Mouse (Mus musculus): Measurements from ENCODE around the gene Gm49368.
"Not testable (repeated sequence)": the region's sequence is repeated elsewhere in the genome, so short reads cannot be mapped to it uniquely, and the experiment has no call there.

Gm49368 gene

DNA sequence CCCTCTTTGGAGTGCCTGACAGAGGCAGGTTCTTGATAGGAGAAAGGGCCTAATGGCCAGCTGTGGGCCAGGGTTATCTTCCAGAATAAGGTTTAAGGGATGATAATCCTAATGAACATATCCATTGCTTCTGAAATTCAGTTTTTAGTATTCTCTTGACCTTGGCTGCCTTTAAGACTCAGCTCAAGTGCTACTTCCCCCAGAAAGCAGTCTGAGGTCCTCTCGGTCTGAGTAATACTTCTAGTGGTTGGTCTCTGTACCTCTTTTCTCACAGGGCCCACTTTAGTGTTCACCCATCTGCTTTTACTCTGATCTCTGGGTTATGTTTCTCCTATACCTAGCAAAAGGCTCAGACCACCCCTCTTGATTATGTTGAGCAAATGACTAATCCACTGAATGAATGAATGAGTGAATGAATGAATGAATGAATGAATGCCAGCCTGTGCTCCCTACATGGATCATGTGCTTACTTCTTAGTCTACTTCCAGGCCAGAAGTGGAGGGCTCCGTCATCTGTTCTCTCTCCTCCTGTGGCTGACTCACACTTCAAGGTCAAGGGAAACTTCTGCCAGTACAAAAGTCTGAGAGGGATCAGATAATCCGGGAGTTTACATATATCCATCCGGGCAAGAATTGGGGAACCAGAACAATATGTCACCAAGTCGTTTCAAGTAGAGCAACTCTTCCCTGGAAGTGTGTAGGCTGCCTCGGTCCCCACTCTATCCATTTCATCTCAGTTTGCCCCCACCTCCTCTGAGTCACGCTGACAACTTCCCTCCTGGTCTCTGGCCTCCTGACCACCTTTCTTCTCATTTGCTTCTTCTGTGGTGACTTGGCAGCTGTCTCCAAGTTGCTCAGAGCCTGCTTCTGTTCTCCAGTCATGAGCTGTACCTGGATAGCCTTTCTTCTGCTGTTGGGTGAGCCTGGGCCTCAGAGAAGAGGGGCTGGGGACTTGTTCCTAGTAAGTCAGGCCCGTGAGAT lies 66.5 kb downstream of the Gm49368 start, which contains the start of gene Itgax:
Gene Itgax (plus strand): TSS at position 807 of the 980 bp plus-strand sequence.
- no peak for DNase-seq (ENCODE audit: low spot score in 2 of 2)

- no peak for DNase-seq (ENCODE audit: low spot score in 2 of 2)
Observed at GRCm38 (mm10) chr7:128132148-128132547, 69.7 kb downstream of the Gm49368 start.

- DNase-seq (ENCODE audit: low spot score in 2 of 2): no peak
Observed at GRCm38 (mm10) chr7:128133596-128133995, 71.1 kb downstream of the Gm49368 start.

GRCm38 (mm10) chr7:128136927-128137326 lies 74.4 kb downstream of the Gm49368 start:
- DNase-seq (ENCODE audit: low spot score in 2 of 2): no peak

DNA sequence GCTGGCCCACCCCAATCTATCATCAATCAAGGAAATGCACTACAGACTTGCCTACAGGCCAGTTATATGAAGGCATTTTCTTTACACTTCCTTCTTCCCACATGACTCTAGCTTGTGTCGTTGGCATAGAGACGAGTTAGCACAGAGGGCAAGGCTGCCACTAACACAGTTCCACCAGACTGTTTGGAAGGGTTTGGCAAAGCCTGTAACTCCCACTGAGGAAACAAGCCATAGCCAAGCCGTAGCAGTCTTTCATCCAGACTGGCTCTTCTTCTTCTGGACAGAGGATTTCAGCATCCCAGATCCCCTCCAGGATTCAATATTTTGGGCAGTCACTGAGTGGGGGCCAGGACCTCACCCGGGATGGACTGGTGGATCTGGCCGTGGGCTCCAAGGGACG lies 77.1 kb downstream of the Gm49368 start:
- DNase-seq (ENCODE audit: low spot score in 2 of 2): no peak

- DNase-seq (ENCODE audit: low spot score in 2 of 2): no peak
Observed at GRCm38 (mm10) chr7:128150970-128151369, 88.5 kb downstream of the Gm49368 start.

- no peak for DNase-seq (ENCODE audit: low spot score in 2 of 2)
Observed at GRCm38 (mm10) chr7:128154076-128154475, 91.6 kb downstream of the Gm49368 start, which contains the start of gene Itgad. TSS of gene Itgad (plus strand) at chr7:128154376.

DNA sequence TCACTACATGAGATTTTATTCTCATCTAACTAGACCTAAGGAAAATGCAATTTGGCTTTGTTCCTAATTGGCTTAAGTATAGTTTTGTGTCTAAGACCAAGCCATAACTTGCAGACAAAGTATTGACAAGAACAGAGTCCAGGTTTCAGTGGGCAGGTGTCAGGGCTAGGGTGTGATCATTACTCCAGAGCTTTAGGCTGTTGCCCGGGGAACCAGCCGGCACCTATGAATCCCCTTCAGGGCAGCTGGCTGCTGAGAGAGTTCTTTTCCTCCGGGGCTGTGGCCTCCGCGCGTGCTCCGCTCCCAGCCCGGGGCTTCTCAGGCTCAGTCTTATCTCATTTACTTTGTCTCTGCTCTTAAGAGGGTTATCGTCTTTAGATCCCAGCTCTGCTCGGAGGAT lies 92.4 kb downstream of the Gm49368 start:
- DNase-seq (ENCODE audit: low spot score in 2 of 2): no peak

- not testable (repeated sequence) for DNase-seq (ENCODE audit: low spot score in 2 of 2)
Observed at GRCm38 (mm10) chr7:128158688-128159354, 96.3 kb downstream of the Gm49368 start.

- no peak for DNase-seq (ENCODE audit: low spot score in 2 of 2)
Observed at GRCm38 (mm10) chr7:128164001-128164400, 101.5 kb downstream of the Gm49368 start.

GRCm38 (mm10) chr7:128166391-128166790 lies 103.9 kb downstream of the Gm49368 start:
- no peak for DNase-seq (ENCODE audit: low spot score in 2 of 2)

DNA sequence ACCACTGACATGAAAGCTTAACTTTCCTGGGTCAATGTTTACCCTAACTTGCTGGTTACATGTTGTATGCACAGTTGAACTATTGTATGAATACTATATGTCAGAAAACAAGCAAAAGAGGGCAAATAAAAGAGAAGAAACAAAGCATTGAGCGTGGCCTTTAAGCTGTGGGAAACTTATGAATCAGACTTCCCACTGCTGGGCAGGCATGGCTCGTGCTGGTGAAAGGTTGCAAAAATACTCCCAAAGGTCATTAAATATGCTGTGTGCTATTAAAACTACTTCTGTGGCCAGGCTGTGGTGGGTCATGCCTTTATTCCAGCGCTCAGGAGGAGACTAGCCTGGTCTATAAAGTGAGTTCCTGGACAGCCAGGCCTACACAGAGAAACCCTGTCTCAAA lies 107.5 kb downstream of the Gm49368 start:
- DNase-seq (ENCODE audit: low spot score in 2 of 2): no peak

Measured in frontal cortex, postnatal 10 days (tissue).